Mouse (Mus musculus) hindbrain, embryonic 12.5 days (tissue): Measurements from ENCODE around the gene Phip. TPM values are rescaled to one million over a fixed set of nuclear protein-coding genes. Genes with fewer than 3 reads are reported as not detected.

Experiments
- polyA plus RNA-seq: library from polyadenylated mRNA; unstranded; fragments of >200 nt; fragmentation: Nextera tagmentation; extraction: Ambion mirVana; gene quantifications from 2 replicates; pipeline ENCODE4 v1.2.1, GENCODE M21; 2016

Phip gene
- polyA plus RNA-seq, 1 experiment from 2014 or later: 132 TPM

Other genes starting within 250 kb of the Phip start
- gene Irak1bp1, start 146.0 kb downstream of the Phip start, polyA plus RNA-seq: 26.7 and 30.8 TPM in 2 replicates
- 141 and 143 TPM in 2 replicates for gene Hmgn3, start 171.2 kb upstream of the Phip start, polyA plus RNA-seq